Mouse (Mus musculus) liver, postnatal 0 days (tissue): ENCODE results near the gene Cox7a2.

Experiments used
- CTCF ChIP-seq: sonication (generic); IDR thresholded peaks from 2 replicates; pipeline ENCODE4 v1.5.1; 2016; ENCODE audit warnings: antibody characterized with exemption, low read depth
- EP300 ChIP-seq: IDR thresholded peaks from 2 replicates; pipeline ENCODE4 v1.6.1; 2016; ENCODE audit warnings: antibody characterized with exemption, low read depth, mild to moderate bottlenecking

DNA sequence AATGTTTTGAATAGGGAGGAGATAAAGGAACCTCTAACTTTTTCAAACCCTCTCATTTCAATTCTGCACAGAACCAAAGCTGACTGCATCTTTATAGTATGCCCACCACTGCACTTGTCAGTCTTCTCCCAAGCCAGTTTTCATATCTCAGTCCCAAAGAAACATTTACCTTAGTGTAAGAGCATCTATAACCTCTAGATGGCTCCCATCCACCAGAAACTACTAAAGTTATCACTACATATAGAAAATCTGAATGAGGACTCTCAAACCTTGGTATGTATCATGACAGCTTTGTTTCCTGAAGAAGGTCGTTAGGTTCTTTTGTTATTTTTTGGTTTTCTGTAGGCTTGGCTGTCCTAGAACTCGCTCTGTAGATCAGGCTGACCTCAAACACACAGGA is 19.7 kb upstream of the Cox7a2 start:
- TF ChIP-seq CTCF (peak; percentile 53), EP300 (no peak)
